Mouse (Mus musculus) limb, embryonic 15.5 days (tissue): Measurements from ENCODE around the gene Syk. TPM values are rescaled to one million over a fixed set of nuclear protein-coding genes. Genes with fewer than 3 reads are reported as not detected.

Experiments
- polyA plus RNA-seq: library from polyadenylated mRNA; unstranded; fragments of >200 nt; fragmentation: Nextera tagmentation; extraction: Ambion mirVana; gene quantifications from 2 replicates; pipeline ENCODE4 v1.2.1, GENCODE M21; 2015

Gene Syk
- polyA plus RNA-seq, 1 experiment from 2014 or later, result 2.9 TPM

Other genes starting within 250 kb of the Syk start
- gene Diras2, start 51.9 kb upstream of the Syk start, polyA plus RNA-seq, result 0.10 and 0.12 TPM in 2 replicates